Mouse (Mus musculus): ENCODE data around the gene Pid1.
"Not testable (repeated sequence)": the region's sequence is repeated elsewhere in the genome, so short reads cannot be mapped to it uniquely, and the experiment has no call there.

Pid1 gene

GRCm38 (mm10) chr1:84271712-84272200 lies 92.2 kb downstream of the Pid1 start:
- DNase-seq (ENCODE audit: low spot score) = no peak

- no peak for DNase-seq (ENCODE audit: low spot score)
Observed at GRCm38 (mm10) chr1:84257656-84258055, 106.3 kb downstream of the Pid1 start.

DNA sequence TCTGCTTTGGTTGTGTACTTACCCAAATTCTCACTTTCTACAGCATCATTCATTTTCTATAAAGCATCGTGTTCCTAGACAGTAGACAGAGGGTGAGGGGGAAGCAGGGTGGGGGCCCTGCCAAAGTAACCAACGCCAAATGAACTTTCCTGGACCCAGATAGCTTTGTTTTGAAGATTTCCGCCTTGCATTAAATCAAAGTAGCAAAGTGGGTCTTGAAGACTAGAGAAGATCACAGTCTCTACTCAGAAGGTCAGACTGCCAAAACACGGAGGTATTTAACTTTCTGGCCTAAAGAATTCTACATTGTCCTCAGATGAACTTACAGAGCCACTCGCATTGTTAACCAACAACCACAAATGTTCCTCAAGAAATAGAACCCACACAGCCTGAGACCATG lies 109.6 kb downstream of the Pid1 start:
- no peak for DNase-seq (ENCODE audit: low spot score)

GRCm38 (mm10) chr1:84253838-84254237 lies 110.1 kb downstream of the Pid1 start:
- peak; percentile 75 for DNase-seq (ENCODE audit: low spot score)

GRCm38 (mm10) chr1:84251205-84251604 lies 112.8 kb downstream of the Pid1 start:
- DNase-seq (ENCODE audit: low spot score) = no peak

DNA sequence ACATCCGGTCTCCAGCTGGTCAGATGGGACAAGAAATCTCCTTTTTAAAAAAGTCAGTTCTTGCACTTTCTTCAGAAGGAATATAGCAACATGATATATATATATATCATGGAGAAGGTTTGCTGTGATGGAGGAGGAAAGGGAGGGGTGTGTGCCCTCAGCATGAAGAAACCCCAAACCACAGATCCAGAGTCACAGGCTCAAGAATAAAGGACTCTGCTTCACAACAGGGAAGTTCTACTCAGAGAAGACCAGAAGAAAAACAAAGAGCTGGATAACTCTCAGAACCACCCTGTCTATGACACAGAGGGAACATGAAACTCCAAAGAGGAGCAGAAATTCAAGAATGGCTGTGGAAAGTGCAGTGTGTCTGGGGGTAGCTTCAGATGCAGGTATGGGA lies 113.2 kb downstream of the Pid1 start:
- DNase-seq (ENCODE audit: low spot score) = no peak

DNA sequence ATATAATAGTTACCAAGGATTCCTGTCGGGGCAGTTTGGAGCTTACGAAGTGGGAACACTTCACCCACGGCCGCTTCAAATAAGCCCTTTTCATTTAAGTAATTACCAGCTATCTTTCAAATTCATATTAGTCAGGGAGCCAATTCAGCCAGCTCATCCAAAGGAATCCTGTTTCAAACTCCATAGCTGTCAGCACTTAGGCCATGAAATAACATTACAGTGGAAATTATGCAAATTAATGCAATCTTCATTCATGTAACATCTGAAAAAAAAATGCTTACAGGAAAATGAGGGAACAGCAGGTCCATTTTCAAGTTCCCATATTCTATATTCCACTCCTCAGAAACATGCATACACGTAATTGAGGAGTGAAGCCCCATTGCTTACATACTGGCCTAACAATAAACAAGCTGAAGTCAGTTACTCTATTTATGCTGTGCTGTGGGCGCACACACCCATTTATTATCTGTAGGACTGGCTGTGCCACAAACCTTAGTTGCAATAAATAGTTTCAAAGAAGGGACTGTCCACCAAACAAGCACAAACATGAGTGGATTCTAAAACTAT lies 114.1 kb downstream of the Pid1 start:
- DNase-seq (ENCODE audit: low spot score) = no peak

DNA sequence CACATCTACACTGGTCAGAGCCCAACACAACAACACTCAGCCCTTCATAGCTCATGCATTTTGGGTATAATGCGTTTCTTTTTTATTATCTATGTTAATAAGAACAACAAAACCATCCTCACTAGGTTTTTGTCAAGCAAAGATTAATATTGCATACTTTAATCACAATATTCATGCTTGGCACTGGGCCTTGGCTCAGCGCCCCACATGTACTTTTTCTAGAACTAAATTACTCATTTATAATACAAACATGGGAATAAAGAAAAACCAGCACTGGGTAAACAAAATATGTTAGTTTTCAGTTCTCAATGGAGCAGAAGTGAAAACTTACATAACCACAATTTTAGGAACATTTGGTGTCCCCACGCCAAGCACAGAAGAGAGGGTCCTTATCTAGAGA lies 116.9 kb downstream of the Pid1 start:
- peak; percentile 37 for DNase-seq (ENCODE audit: low spot score)

- no peak for DNase-seq (ENCODE audit: low spot score)
Observed at GRCm38 (mm10) chr1:84241192-84241828, 122.7 kb downstream of the Pid1 start.

DNA sequence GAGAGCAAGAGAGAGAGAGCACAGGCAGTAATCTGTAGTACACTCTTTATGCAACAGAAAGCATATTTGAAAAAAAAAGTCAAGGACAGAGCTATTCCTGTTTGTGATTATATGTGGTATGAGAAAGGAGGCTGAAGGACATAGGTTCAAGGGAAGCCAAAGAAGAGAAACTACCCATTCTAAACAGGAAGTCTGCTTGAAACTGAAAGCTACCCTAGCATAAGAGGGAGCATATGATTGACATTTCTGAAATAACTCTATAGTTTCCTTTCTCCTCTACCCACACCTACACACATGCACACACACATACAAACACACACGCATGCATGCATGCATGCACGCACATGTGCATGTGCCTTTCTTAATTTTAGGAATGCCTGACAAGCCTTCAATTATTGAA lies 123.8 kb downstream of the Pid1 start:
- no peak for DNase-seq (ENCODE audit: low spot score)

GRCm38 (mm10) chr1:84230431-84230830 lies 133.5 kb downstream of the Pid1 start:
- no peak for DNase-seq (ENCODE audit: low spot score)

GRCm38 (mm10) chr1:84225626-84226025 lies 138.4 kb downstream of the Pid1 start:
- DNase-seq (ENCODE audit: low spot score) = peak; percentile 84

- no peak for DNase-seq (ENCODE audit: low spot score)
Observed at GRCm38 (mm10) chr1:84222051-84222450, 141.9 kb downstream of the Pid1 start.

- DNase-seq (ENCODE audit: low spot score) = no peak
Observed at GRCm38 (mm10) chr1:84218605-84219004, 145.4 kb downstream of the Pid1 start.

- no peak for DNase-seq (ENCODE audit: low spot score)
Observed at GRCm38 (mm10) chr1:84217777-84218176, 146.2 kb downstream of the Pid1 start.

GRCm38 (mm10) chr1:84211507-84211906 lies 152.5 kb downstream of the Pid1 start:
- no peak for DNase-seq (ENCODE audit: low spot score)

DNA sequence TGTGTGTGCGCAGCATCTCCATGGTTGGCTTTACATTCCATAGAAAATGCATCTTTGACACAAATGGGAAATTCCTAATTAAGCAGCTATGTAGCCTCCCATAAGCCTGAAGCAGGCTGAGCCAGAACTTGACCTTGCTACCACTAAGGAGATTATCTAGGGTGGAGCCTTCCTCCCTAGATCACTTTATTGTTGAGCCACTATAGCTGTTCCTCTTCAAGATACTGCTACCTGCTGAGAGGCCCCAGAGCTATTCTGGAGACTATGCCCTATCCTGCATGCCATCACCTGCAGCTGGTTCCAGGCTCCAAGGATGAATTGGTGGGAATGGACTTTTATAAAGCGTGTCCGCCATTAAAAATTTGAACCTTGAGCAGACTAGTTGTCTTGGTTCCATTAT lies 158.2 kb downstream of the Pid1 start:
- DNase-seq (ENCODE audit: low spot score) = not testable (repeated sequence)

DNA sequence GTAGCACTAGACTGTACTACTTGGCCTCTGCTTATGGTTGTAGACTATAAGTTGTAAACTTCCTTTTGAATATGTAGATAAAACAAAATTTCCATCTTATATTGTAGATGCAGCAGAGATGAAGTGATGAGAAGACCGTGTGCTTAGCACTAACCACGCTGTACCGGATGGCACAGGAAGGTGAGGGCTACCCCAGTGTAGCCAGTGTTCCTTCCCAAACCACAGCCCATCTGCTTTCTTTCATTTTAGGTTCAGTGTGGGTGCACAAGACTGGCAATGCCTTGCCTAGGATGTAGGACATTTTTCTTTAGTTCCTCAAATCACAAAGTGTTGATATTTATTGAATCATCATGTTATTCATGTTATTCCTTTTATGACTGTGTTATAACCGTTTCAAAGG lies 160.5 kb downstream of the Pid1 start:
- DNase-seq (ENCODE audit: low spot score) = no peak

DNA sequence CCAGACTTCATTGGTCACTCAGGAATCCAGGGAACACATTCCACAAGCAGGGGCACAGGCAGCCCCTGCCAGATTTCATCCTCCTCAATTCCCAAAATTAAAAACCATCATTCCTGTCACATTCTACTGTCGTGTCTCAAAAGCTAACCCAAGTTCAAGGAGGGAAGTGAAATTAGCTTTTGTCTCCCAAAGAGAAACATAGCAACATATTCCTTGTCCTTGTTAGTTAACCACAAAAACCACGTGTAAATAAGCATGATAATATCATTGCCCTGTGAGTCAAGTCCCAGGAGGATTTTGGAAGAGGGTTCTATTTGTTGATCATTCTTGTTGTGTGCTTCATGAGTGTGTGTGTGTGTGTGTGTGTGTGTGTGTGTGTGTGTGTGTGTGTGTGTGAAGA lies 164.1 kb downstream of the Pid1 start:
- DNase-seq (ENCODE audit: low spot score) = no peak

GRCm38 (mm10) chr1:84198887-84199286 lies 165.1 kb downstream of the Pid1 start:
- no peak for DNase-seq (ENCODE audit: low spot score)

DNA sequence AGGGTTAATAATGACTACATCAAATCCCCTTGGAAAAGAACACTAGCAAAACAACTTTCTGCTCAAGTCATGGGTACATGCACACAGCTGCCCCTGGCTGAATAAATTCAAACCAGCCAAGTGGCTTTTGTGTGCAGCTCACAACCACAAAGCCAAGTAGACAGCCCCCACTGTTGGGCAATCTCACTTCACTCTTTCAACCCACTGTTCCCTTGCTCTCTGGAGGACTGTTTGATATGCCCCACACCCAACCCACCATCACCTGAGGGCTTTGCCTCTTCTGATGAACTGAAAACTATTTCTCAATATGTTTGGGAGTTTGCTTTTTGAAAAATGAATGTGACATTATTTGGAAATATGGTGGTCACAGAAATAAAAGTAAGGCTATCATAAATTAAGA lies 171.8 kb downstream of the Pid1 start:
- no peak for DNase-seq (ENCODE audit: low spot score)

DNA sequence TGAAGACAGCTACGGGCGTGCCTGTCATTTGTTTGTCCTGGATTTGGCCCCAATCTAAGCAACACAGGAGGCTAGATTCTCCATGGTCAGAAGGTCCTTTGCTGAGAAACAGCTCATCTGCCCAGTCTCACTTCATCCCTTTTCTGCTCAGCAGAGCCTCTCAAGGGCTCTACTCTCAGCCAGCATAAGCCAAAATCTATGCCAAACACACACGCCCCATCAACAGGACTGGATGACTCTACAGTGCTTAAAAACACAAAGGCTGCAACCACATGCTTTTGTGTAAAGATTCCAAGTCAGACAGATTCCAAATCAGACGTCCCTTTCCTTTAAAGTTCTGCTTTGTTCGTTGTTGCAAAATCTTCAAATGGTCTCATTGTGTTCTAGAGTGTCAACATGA lies 174.5 kb downstream of the Pid1 start:
- DNase-seq (ENCODE audit: low spot score) = no peak

GRCm38 (mm10) chr1:84186756-84187437 lies 177.1 kb downstream of the Pid1 start:
- DNase-seq (ENCODE audit: low spot score) = no peak

DNA sequence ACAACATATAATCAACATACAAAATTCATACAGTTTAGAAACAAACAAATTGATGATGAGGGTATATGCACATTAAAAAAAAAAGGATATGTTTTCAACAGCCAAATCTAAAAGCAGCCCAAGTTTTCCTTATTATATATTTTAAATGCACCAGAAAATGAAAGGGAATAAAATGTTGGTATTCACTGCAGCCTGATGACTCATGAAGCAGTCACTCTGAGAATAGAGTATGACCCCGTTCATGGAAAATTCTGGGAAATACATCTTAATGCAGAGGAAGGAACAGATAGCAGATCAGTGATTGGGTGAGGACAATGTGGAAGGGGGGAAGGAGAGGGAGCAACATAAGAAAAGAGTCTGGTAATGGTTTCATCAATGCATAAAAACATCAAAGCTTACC lies 186.3 kb downstream of the Pid1 start:
- DNase-seq (ENCODE audit: low spot score) = no peak

Data from adipocyte (in vitro differentiated cells).